Mouse (Mus musculus) ES-E14 (cell line): Measurements from ENCODE around the gene Themis2. TPM values are rescaled to one million over a fixed set of nuclear protein-coding genes. Genes with fewer than 3 reads are reported as not detected.

Source experiments
- DNase-seq: peaks from one replicate; pipeline ENCODE4 v3.0.0-alpha.2; 2013; ENCODE audit warnings: low read depth, low spot score
- H3K27ac ChIP-seq: 2 replicates; pipeline ENCODE4 v1.5.1; 2012; ENCODE audit warnings: low read depth, mild to moderate bottlenecking, low read length, moderate library complexity, mixed read lengths; ENCODE audit not compliant: poor library complexity, insufficient read depth, severe bottlenecking
- H3K36me3 ChIP-seq: 2 replicates; pipeline ENCODE4 v1.6.1; 2012; ENCODE audit warnings: mild to moderate bottlenecking, low read length, moderate library complexity, mixed read lengths; ENCODE audit not compliant: control insufficient read depth, poor library complexity, insufficient read depth, severe bottlenecking
- H3K4me1 ChIP-seq, 2 experiments: fragments of 150-350 bp in 1 of 2; sonication (generic) in 1 of 2; 2 replicates each; pipeline ENCODE4 v1.6.1; 2012; ENCODE audit warnings: low read length in 2 of 2, mild to moderate bottlenecking in 1 of 2, mixed read lengths in 1 of 2; ENCODE audit not compliant: control insufficient read depth in 2 of 2, insufficient read depth in 2 of 2, poor library complexity in 1 of 2
- H3K4me3 ChIP-seq, 2 experiments: fragments of 150-350 bp in 1 of 2; sonication (generic) in 1 of 2; 2 replicates each; pipeline ENCODE4 v1.5.1; 2012; ENCODE audit warnings: low read length in 2 of 2, low read depth in 1 of 2, mild to moderate bottlenecking in 1 of 2, mixed read lengths in 1 of 2; ENCODE audit not compliant: insufficient read depth in 1 of 2, poor library complexity in 1 of 2, severe bottlenecking in 1 of 2
- H3K9ac ChIP-seq: 2 replicates; pipeline ENCODE4 v1.6.1; 2012; ENCODE audit warnings: low read depth, mild to moderate bottlenecking, low read length, mixed read lengths; ENCODE audit not compliant: poor library complexity, insufficient read depth, severe bottlenecking
- H3K9me3 ChIP-seq: fragments of 150-350 bp; sonication (generic); 2 replicates; pipeline ENCODE4 v1.6.1; 2012; ENCODE audit warnings: low read depth, mild to moderate bottlenecking, low read length; ENCODE audit not compliant: control insufficient read depth, insufficient read depth
- CHD2 ChIP-seq: IDR thresholded peaks from 2 replicates; pipeline ENCODE4 v1.6.1; 2014; ENCODE audit warnings: mild to moderate bottlenecking, low read depth, low read length, inconsistent platforms
- HCFC1 ChIP-seq: IDR thresholded peaks from 2 replicates; pipeline ENCODE4 v1.6.1; 2012; ENCODE audit warnings: low read length, inconsistent platforms, borderline replicate concordance; ENCODE audit not compliant: insufficient read depth
- MAFK ChIP-seq: IDR thresholded peaks from 2 replicates; pipeline ENCODE4 v1.6.1; 2014; ENCODE audit warnings: mild to moderate bottlenecking, low read depth, low read length, inconsistent platforms; ENCODE audit not compliant: insufficient read depth
- ZC3H11A ChIP-seq: IDR thresholded peaks from 2 replicates; pipeline ENCODE4 v1.6.1; 2012; ENCODE audit warnings: low read depth, mild to moderate bottlenecking, inconsistent platforms, low read length, borderline replicate concordance
- ZNF384 ChIP-seq: IDR thresholded peaks from 2 replicates; pipeline ENCODE4 v1.6.1; 2012; ENCODE audit warnings: low read depth, low read length, inconsistent platforms
- in situ Hi-C, 2 experiments: fragments of 600-800 bp; cut with MboI; formaldehyde crosslinking; loops; one replicate each; pipeline ENCODE4 v1.15.1; 2025; ENCODE audit warnings: low sequenced_read_pairs in 2 of 2, inconsistent platforms in 1 of 2; ENCODE audit not compliant: unreplicated experiment in 2 of 2
- total RNA-seq: library from RNA; depleted of rRNA; stranded (reverse); fragments of 300-350 nt; gene quantifications from 2 replicates; pipeline ENCODE4 v1.2.3, GENCODE M21; 2012; rRNA removed

Themis2 gene
- total RNA-seq, 1 experiment: 1.1 TPM

GRCm38 (mm10) chr4:132735389-132735788 lies 60.8 kb downstream of the Themis2 start:
- Histone ChIP-seq H3K9me3 (no peaks in the 10 kb centered on the region), H3K4me1 (peaks cover 6 to 17% of the 10 kb centered on the region in 2 experiments; a peak in 3 of 4 replicates), H3K27ac (peak overlapping the region; percentile 77), H3K36me3 (peaks cover 8% of the 10 kb centered on the region), H3K9ac (peak overlapping the region; percentile 79; the same call in 1 of the 2 replicates), H3K4me3 (peak overlapping the region; percentile 14 to 51; a peak in 3 of 4 replicates)
- in situ Hi-C loops: no loop called here
- DNase-seq: no peak
- TF ChIP-seq ZNF384 (no peak), MAFK (peak; percentile 78)

- peaks cover 8% of the 10 kb centered on the region for H3K36me3 ChIP-seq
- peak overlapping the region; percentile 83; the same call in 1 of the 2 replicates for H3K9ac ChIP-seq
- peak overlapping the region; percentile 14 to 70 for H3K4me3 ChIP-seq
- H3K4me1 ChIP-seq: peaks cover 6 to 17% of the 10 kb centered on the region in 2 experiments; a peak in 3 of 4 replicates
- in situ Hi-C loops: no loop called here
- no peaks in the 10 kb centered on the region for H3K9me3 ChIP-seq
- no peak for DNase-seq
- peak overlapping the region; percentile 77; the same call in 1 of the 2 replicates for H3K27ac ChIP-seq
- no peak for TF ChIP-seq MAFK
- TF ChIP-seq ZNF384: no peak
- no peak for TF ChIP-seq CHD2
- no peak for TF ChIP-seq ZC3H11A
- TF ChIP-seq HCFC1: no peak
Measured at GRCm38 (mm10) chr4:132734766-132735165, 61.4 kb downstream of the Themis2 start.

DNA sequence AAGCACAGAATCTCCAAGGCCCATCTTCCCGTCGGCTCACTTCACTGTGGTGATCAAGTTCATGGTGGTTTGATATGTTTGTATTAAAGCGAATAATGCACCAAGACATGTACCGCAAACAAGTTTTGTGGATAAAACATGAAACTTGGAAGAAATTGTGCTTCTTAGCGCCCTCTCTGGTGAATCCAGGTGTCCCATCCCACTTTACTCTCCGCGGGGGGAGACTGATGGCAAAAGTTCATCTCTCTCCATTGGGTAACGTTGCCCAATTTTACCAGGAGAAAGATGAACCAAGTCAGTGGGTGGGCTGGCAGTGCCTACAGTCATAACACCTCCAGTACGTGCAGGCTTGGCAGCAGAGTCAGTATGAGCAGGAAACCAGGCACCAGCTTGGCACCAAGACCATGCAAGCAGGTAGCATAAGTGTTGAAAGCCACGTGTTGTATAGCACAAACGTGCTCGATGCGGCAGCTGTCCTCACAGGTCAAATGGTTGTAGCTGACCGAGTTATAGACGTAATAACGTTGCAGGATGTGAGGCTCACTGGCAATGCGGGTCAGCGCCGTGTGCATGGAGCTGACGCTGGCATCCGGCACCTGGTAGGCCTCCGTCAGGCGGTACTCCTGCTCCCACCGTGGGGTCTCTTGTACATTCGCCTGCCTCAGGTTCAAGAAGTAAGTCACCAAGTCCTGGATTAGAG lies 63.0 kb downstream of the Themis2 start:
- in situ Hi-C loops: no loop called here
- Histone ChIP-seq H3K9ac (peak overlapping the region; percentile 75), H3K9me3 (no peaks in the 10 kb centered on the region), H3K27ac (peak overlapping the region; percentile 8; the same call in 1 of the 2 replicates), H3K4me3 (peak overlapping the region; percentile 38 to 70; a peak in 3 of 4 replicates), H3K4me1 (peaks cover 6 to 17% of the 10 kb centered on the region in 2 experiments; a peak in 3 of 4 replicates), H3K36me3 (peaks cover 6% of the 10 kb centered on the region)
- DNase-seq: no peak
- TF ChIP-seq CHD2: no peak
- no peak for TF ChIP-seq ZC3H11A
- TF ChIP-seq ZNF384: no peak
- TF ChIP-seq HCFC1: no peak
- no peak for TF ChIP-seq MAFK

- no peaks in the 10 kb centered on the region for H3K36me3 ChIP-seq
- peak; percentile 86 for DNase-seq
- peak within 1 kb of the TSS; percentile 8; the same call in 1 of the 2 replicates for H3K27ac ChIP-seq
- H3K4me1 ChIP-seq: peaks cover 6 to 17% of the 10 kb centered on the region in 2 experiments; a peak in 3 of 4 replicates
- peak within 1 kb of the TSS; percentile 70 to 75 for H3K4me3 ChIP-seq
- H3K9me3 ChIP-seq: no peaks in the 10 kb centered on the region
- TF ChIP-seq ZC3H11A: 0 out of 2 replicates have a peak, but pooled peaks have one; percentile 2
- TF ChIP-seq CHD2: no peak
- H3K9ac ChIP-seq: peak within 1 kb of the TSS; percentile 75
- in situ Hi-C loops: no loop called here
Measured at GRCm38 (mm10) chr4:132732148-132732684, 64.0 kb downstream of the Themis2 start, which contains the start of gene Xkr8. Gene Xkr8, minus strand, starts transcription at chr4:132732546.

Other genes with a start within 250 kb of the Themis2 start
- 0.26 and 0.40 TPM in 2 replicates for gene Ptafr, start 232.3 kb downstream of the Themis2 start, total RNA-seq
- 28.1 and 31.9 TPM in 2 replicates for gene Eya3, start 157.4 kb downstream of the Themis2 start, total RNA-seq
- 9.6 and 15.5 TPM in 2 replicates for gene Xkr8, start 63.8 kb downstream of the Themis2 start, total RNA-seq
- gene Smpdl3b, start 39.1 kb downstream of the Themis2 start, total RNA-seq: 28.9 and 40.2 TPM in 2 replicates
- 105 and 112 TPM in 2 replicates for gene Rpa2, start 28.1 kb downstream of the Themis2 start, total RNA-seq
- gene Ppp1r8, start 46.8 kb upstream of the Themis2 start, total RNA-seq: 90.8 and 105 TPM in 2 replicates
- 22.7 and 27.6 TPM in 2 replicates for gene Stx12, start 88.1 kb upstream of the Themis2 start, total RNA-seq
- gene Fam76a, start 126.2 kb upstream of the Themis2 start, total RNA-seq: 12.5 and 14.9 TPM in 2 replicates
- gene Fgr, start 177.7 kb upstream of the Themis2 start, total RNA-seq: 1.3 and 1.8 TPM in 2 replicates
- 61.8 and 88.9 TPM in 2 replicates for gene Ahdc1, start 214.9 kb upstream of the Themis2 start, total RNA-seq